Mouse (Mus musculus): ENCODE data around the gene Gm42417. TPM values are rescaled to one million over a fixed set of nuclear protein-coding genes. Genes with fewer than 3 reads are reported as not detected.

Gm42417 gene
- total RNA-seq, 4 experiments from 2014 or later: not detected

- no peak for DNase-seq (ENCODE audit: low spot score in 2 of 2)
Observed at GRCm38 (mm10) chr1:36564101-36564500, 24.9 kb upstream of the Gm42417 start.

GRCm38 (mm10) chr1:36563632-36564031, 24.4 kb upstream of the Gm42417 start:
- no peak for DNase-seq (ENCODE audit: low spot score in 2 of 2)

GRCm38 (mm10) chr1:36563197-36563596, 24.0 kb upstream of the Gm42417 start:
- no peak for DNase-seq (ENCODE audit: low spot score in 2 of 2)

- no peak for DNase-seq (ENCODE audit: low spot score in 2 of 2)
Observed at GRCm38 (mm10) chr1:36562388-36562787, 23.2 kb upstream of the Gm42417 start.

GRCm38 (mm10) chr1:36560903-36561302, 21.7 kb upstream of the Gm42417 start:
- no peak for DNase-seq (ENCODE audit: low spot score in 2 of 2)

- DNase-seq (ENCODE audit: low spot score in 2 of 2): no peak
Observed at GRCm38 (mm10) chr1:36559888-36560287, 20.7 kb upstream of the Gm42417 start.

- DNase-seq (ENCODE audit: low spot score in 2 of 2): no peak
Observed at GRCm38 (mm10) chr1:36559256-36559655, 20.0 kb upstream of the Gm42417 start.

GRCm38 (mm10) chr1:36558031-36558993, 19.1 kb upstream of the Gm42417 start, which contains the start of gene Sema4c:
Sema4c (minus strand) TSS chr1:36558349.
- DNase-seq (ENCODE audit: low spot score in 2 of 2): peak in 1 of 2 experiments; percentile 49

GRCm38 (mm10) chr1:36557457-36558011, 18.3 kb upstream of the Gm42417 start:
- peak in 1 of 2 experiments; percentile 67 for DNase-seq (ENCODE audit: low spot score in 2 of 2)

- peak; percentile 77 to 92 for DNase-seq (ENCODE audit: low spot score in 2 of 2)
Observed at GRCm38 (mm10) chr1:36556553-36557456, 17.6 kb upstream of the Gm42417 start.

GRCm38 (mm10) chr1:36555798-36556395, 16.7 kb upstream of the Gm42417 start:
- DNase-seq (ENCODE audit: low spot score in 2 of 2): no peak

- no peak for DNase-seq (ENCODE audit: low spot score in 2 of 2)
Observed at GRCm38 (mm10) chr1:36554633-36555399, 15.6 kb upstream of the Gm42417 start.

- no peak for DNase-seq (ENCODE audit: low spot score in 2 of 2)
Observed at GRCm38 (mm10) chr1:36552506-36552905, 13.3 kb upstream of the Gm42417 start.

GRCm38 (mm10) chr1:36551904-36552303, 12.7 kb upstream of the Gm42417 start:
- DNase-seq (ENCODE audit: low spot score in 2 of 2): no peak

- no peak for DNase-seq (ENCODE audit: low spot score in 2 of 2)
Observed at GRCm38 (mm10) chr1:36550075-36550863, 11.0 kb upstream of the Gm42417 start.

- DNase-seq (ENCODE audit: low spot score in 2 of 2): no peak
Observed at GRCm38 (mm10) chr1:36549491-36549890, 10.3 kb upstream of the Gm42417 start.

- DNase-seq (ENCODE audit: low spot score in 2 of 2): no peak
Observed at GRCm38 (mm10) chr1:36548771-36549170, 9.5 kb upstream of the Gm42417 start.

GRCm38 (mm10) chr1:36547981-36548598, 8.9 kb upstream of the Gm42417 start:
- no peak for DNase-seq (ENCODE audit: low spot score in 2 of 2)

- peak; percentile 90 to 98 for DNase-seq (ENCODE audit: low spot score in 2 of 2)
Observed at GRCm38 (mm10) chr1:36546888-36547471, 7.8 kb upstream of the Gm42417 start, which contains the start of gene Ankrd39. Ankrd39 (minus strand) TSS chr1:36547445.

All from left cerebral cortex, adult 8-10 months (tissue).